Mouse (Mus musculus) inflammation-experienced regulatory T-cells, adult 6 months (primary cell): Measurements from ENCODE around the gene Slc1a6. TPM values are rescaled to one million over a fixed set of nuclear protein-coding genes. Genes with fewer than 3 reads are reported as not detected.

Experiments used
- polyA plus RNA-seq, 3 experiments: library from polyadenylated mRNA; unstranded; fragments of 100-300 nt; shearing (Covaris generic); gene quantifications; one replicate each; pipeline ENCODE4 v1.2.1; 2017

The Slc1a6 gene
- polyA plus RNA-seq, 3 experiments from 2014 or later = not detected

Other genes starting within 250 kb of the Slc1a6 start
- gene Ilvbl, start 206.2 kb upstream of the Slc1a6 start, polyA plus RNA-seq = 10 to 100 TPM; 52.8 to 69.0 (median 58.9) TPM
- under 1 TPM in 2 of 3 experiments, not detected in 1; 0.60 to 0.83 TPM for gene Syde1, start 188.5 kb upstream of the Slc1a6 start, polyA plus RNA-seq
- gene Olfr1357, start 162.4 kb upstream of the Slc1a6 start, polyA plus RNA-seq = not detected
- not detected for gene Casp14, start 62.2 kb upstream of the Slc1a6 start, polyA plus RNA-seq
- gene Ccdc105, start 27.4 kb upstream of the Slc1a6 start, polyA plus RNA-seq = not detected
- not detected for gene Olfr1356, start 71.7 kb downstream of the Slc1a6 start, polyA plus RNA-seq
- not detected for gene Olfr1355, start 95.0 kb downstream of the Slc1a6 start, polyA plus RNA-seq
- gene Olfr1354, start 132.7 kb downstream of the Slc1a6 start, polyA plus RNA-seq = not detected
- not detected for gene Olfr8, start 170.1 kb downstream of the Slc1a6 start, polyA plus RNA-seq
- not detected for gene Olfr1353, start 182.8 kb downstream of the Slc1a6 start, polyA plus RNA-seq
- not detected for gene Olfr1352, start 200.6 kb downstream of the Slc1a6 start, polyA plus RNA-seq
- gene Olfr1351, start 232.0 kb downstream of the Slc1a6 start, polyA plus RNA-seq = not detected
- gene Olfr57, start 248.2 kb downstream of the Slc1a6 start, polyA plus RNA-seq = not detected